Mouse (Mus musculus): ENCODE data around the gene C9.

C9 gene

GRCm38 (mm10) chr15:6448892-6449291, 3.8 kb downstream of the C9 start:
- TF ChIP-seq GATA4 (IDR thresholded peaks at IDR 0.05; ENCODE audit: insufficient replicate concordance, low read length) = no peak

GRCm38 (mm10) chr15:6454461-6454860, 9.3 kb downstream of the C9 start:
- TF ChIP-seq GATA4 (IDR thresholded peaks at IDR 0.05; ENCODE audit: insufficient replicate concordance, low read length) = no peak

GRCm38 (mm10) chr15:6461381-6461780, 16.3 kb downstream of the C9 start:
- no peak for TF ChIP-seq GATA4 (IDR thresholded peaks at IDR 0.05; ENCODE audit: insufficient replicate concordance, low read length)

- no peak for TF ChIP-seq GATA4 (IDR thresholded peaks at IDR 0.05; ENCODE audit: insufficient replicate concordance, low read length)
Observed at GRCm38 (mm10) chr15:6463361-6463923, 18.3 kb downstream of the C9 start.

GRCm38 (mm10) chr15:6466995-6467394, 21.9 kb downstream of the C9 start:
- no peak for TF ChIP-seq GATA4 (IDR thresholded peaks at IDR 0.05; ENCODE audit: insufficient replicate concordance, low read length)

GRCm38 (mm10) chr15:6468845-6469244, 23.7 kb downstream of the C9 start:
- no peak for TF ChIP-seq GATA4 (IDR thresholded peaks at IDR 0.05; ENCODE audit: insufficient replicate concordance, low read length)

- no peak for TF ChIP-seq GATA4 (IDR thresholded peaks at IDR 0.05; ENCODE audit: insufficient replicate concordance, low read length)
Observed at GRCm38 (mm10) chr15:6469384-6469783, 24.3 kb downstream of the C9 start.

- no peak for TF ChIP-seq GATA4 (IDR thresholded peaks at IDR 0.05; ENCODE audit: insufficient replicate concordance, low read length)
Observed at GRCm38 (mm10) chr15:6483561-6483960, 38.4 kb downstream of the C9 start.

- no peak for TF ChIP-seq GATA4 (IDR thresholded peaks at IDR 0.05; ENCODE audit: insufficient replicate concordance, low read length)
Observed at GRCm38 (mm10) chr15:6492386-6492785, 47.3 kb downstream of the C9 start.

- TF ChIP-seq GATA4 (IDR thresholded peaks at IDR 0.05; ENCODE audit: insufficient replicate concordance, low read length) = no peak
Observed at GRCm38 (mm10) chr15:6498396-6499070, 53.4 kb downstream of the C9 start.

- no peak for TF ChIP-seq GATA4 (IDR thresholded peaks at IDR 0.05; ENCODE audit: insufficient replicate concordance, low read length)
Observed at GRCm38 (mm10) chr15:6500787-6501186, 55.7 kb downstream of the C9 start.

- no peak for TF ChIP-seq GATA4 (IDR thresholded peaks at IDR 0.05; ENCODE audit: insufficient replicate concordance, low read length)
Observed at GRCm38 (mm10) chr15:6517525-6517924, 72.4 kb downstream of the C9 start.

GRCm38 (mm10) chr15:6519417-6520255, 74.5 kb downstream of the C9 start:
- no peak; the same call in 1 of the 2 replicates for TF ChIP-seq GATA4 (IDR thresholded peaks at IDR 0.05; ENCODE audit: insufficient replicate concordance, low read length)

GRCm38 (mm10) chr15:6520505-6521155, 75.5 kb downstream of the C9 start:
- TF ChIP-seq GATA4 (IDR thresholded peaks at IDR 0.05; ENCODE audit: insufficient replicate concordance, low read length) = peak; percentile 63; the same call in 1 of the 2 replicates

GRCm38 (mm10) chr15:6522653-6523167, 77.6 kb downstream of the C9 start, which contains the start of gene Fyb:
Gene Fyb (plus strand): TSS chr15:6522853.
- no peak for TF ChIP-seq GATA4 (IDR thresholded peaks at IDR 0.05; ENCODE audit: insufficient replicate concordance, low read length)
